In genomic region chr10:79856704-79857451, GRCm38 (mm10) we compare ENCODE assay signal across 8 mouse cellular contexts. TPM values are rescaled to one million over a fixed set of nuclear protein-coding genes. Genes with fewer than 3 reads are reported as not detected.
DNase-seq lines count a peak whose midpoint lies in the region; ATAC-seq and TF ChIP-seq lines count a peak whose summit lies in the region.

No protein-coding gene starts in this region.

- no peak for TF ChIP-seq CTCF in MEL (IDR thresholded peaks at IDR 0.05 in 2 of 3, conservative IDR thresholded peaks at IDR 0.05 in 1 of 3; ENCODE audit: control insufficient read depth in 1 of 3, insufficient read depth in 1 of 3, low read depth in 2 of 3, low read length in 3 of 3, poor library complexity in 1 of 3, severe bottlenecking in 1 of 3)

- no peaks in the 10 kb centered on the region for H3K27me3 ChIP-seq in heart, embryonic 16.5 days (ENCODE audit: control insufficient read depth, insufficient read depth, low read length)
- H3K27me3 ChIP-seq in MEL (ENCODE audit: control insufficient read depth in 1 of 2, insufficient read depth in 2 of 2, low read length in 2 of 2): no peaks in the 10 kb centered on the region
- H3K27me3 ChIP-seq in hindbrain, embryonic 10.5 days (ENCODE audit: insufficient read depth, poor library complexity, severe bottlenecking): no peaks in the 10 kb centered on the region
- H3K27me3 ChIP-seq in midbrain, embryonic 11.5 days (ENCODE audit: control insufficient read depth, insufficient read depth, low read length): no peaks in the 10 kb centered on the region

- peaks cover 73% of the 10 kb centered on the region for H3K79me2 ChIP-seq in MEL (ENCODE audit: control insufficient read depth, insufficient read depth, low read length, poor library complexity)

- peaks cover 54% of the 10 kb centered on the region for H3K4me1 ChIP-seq in heart, embryonic 16.5 days (ENCODE audit: control insufficient read depth, insufficient read depth, low read length)
- H3K4me1 ChIP-seq in MEL (ENCODE audit: control insufficient read depth in 1 of 2, insufficient read depth in 2 of 2, low read length in 2 of 2): peaks cover 2 to 27% of the 10 kb centered on the region in 2 experiments; a peak in 3 of 4 replicates
- peaks cover 64% of the 10 kb centered on the region for H3K4me1 ChIP-seq in hindbrain, embryonic 10.5 days (replicated peaks)
- H3K4me1 ChIP-seq in midbrain, embryonic 11.5 days (ENCODE audit: control insufficient read depth, insufficient read depth, low read length): peaks cover 39% of the 10 kb centered on the region

- TF ChIP-seq RAD21 in MEL (IDR thresholded peaks at IDR 0.05; ENCODE audit: low read depth, low read length): no peak

- H3K4me2 ChIP-seq in heart, embryonic 16.5 days (ENCODE audit: low read depth, low read length): peak overlapping the region; percentile 95
- peak overlapping the region; percentile 97 for H3K4me2 ChIP-seq in midbrain, embryonic 11.5 days

- intact Hi-C loops in heart, postnatal 10 days (cut with DNase I): loop anchor here (5.0 kb wide), 1 partner anchor 285 kb away; the partner anchor contains the start of gene Cbarp

- peak overlapping the region; percentile 100 for H3K9ac ChIP-seq in heart, embryonic 16.5 days (ENCODE audit: low read length)
- peak overlapping the region; percentile 100 for H3K9ac ChIP-seq in MEL (ENCODE audit: control insufficient read depth, low read depth, low read length, poor library complexity, severe bottlenecking)
- H3K9ac ChIP-seq in midbrain, embryonic 11.5 days (ENCODE audit: low read length): peak overlapping the region; percentile 100

- H3K36me3 ChIP-seq in heart, embryonic 16.5 days (ENCODE audit: control insufficient read depth, insufficient read depth): peaks cover 33% of the 10 kb centered on the region
- H3K36me3 ChIP-seq in MEL (ENCODE audit: control insufficient read depth in 1 of 2, insufficient read depth in 2 of 2, low read length in 2 of 2): peaks cover 15 to 27% of the 10 kb centered on the region in 2 experiments
- H3K36me3 ChIP-seq in hindbrain, embryonic 10.5 days: peaks cover 64% of the 10 kb centered on the region
- H3K36me3 ChIP-seq in midbrain, embryonic 11.5 days (ENCODE audit: control insufficient read depth, insufficient read depth, low read length): peaks cover 31% of the 10 kb centered on the region

- H3K9me3 ChIP-seq in heart, embryonic 16.5 days (replicated peaks; ENCODE audit: control insufficient read depth, low read length): no peaks in the 10 kb centered on the region
- H3K9me3 ChIP-seq in MEL (replicated peaks; ENCODE audit: insufficient read depth, low read length): no peaks in the 10 kb centered on the region
- no peaks in the 10 kb centered on the region for H3K9me3 ChIP-seq in hindbrain, embryonic 10.5 days
- H3K9me3 ChIP-seq in midbrain, embryonic 11.5 days (ENCODE audit: control insufficient read depth, low read length): no peaks in the 10 kb centered on the region

- TF ChIP-seq EP300 in MEL (IDR thresholded peaks at IDR 0.05; ENCODE audit: low read depth in 1 of 2, low read length in 2 of 2): no peak

- 14% methylated on average over 7 of the region's 7 CpGs for WGBS in heart, embryonic 16.5 days
- WGBS in hindbrain, embryonic 10.5 days: 74% methylated on average over 7 of the region's 7 CpGs
- WGBS in midbrain, embryonic 11.5 days: 73% methylated on average over 7 of the region's 7 CpGs

- no peak for DNase-seq in heart, postnatal 10 days
- peak; percentile 43 for DNase-seq in MEL (ENCODE audit: low read depth, low spot score)
- DNase-seq in hindbrain, embryonic 10.5 days (ENCODE audit: low spot score): no peak
- no peak for DNase-seq in midbrain, embryonic 11.5 days (ENCODE audit: low spot score, missing footprints)
- DNase-seq in layer of hippocampus, adult 18-20 months (ENCODE audit: low spot score in 2 of 2): no peak
- no peak for DNase-seq in layer of hippocampus, adult 9-10 months (ENCODE audit: low spot score)

- no peak for TF ChIP-seq POLR2A in MEL (IDR thresholded peaks at IDR 0.05; ENCODE audit: control insufficient read depth in 1 of 2, insufficient read depth in 1 of 2, low read depth in 1 of 2, low read length in 2 of 2, poor library complexity in 1 of 2)

- ATAC-seq in heart, embryonic 16.5 days (replicated peaks; ENCODE audit: extremely low read depth, insufficient read depth, low FRiP score): no peak
- no peak for ATAC-seq in midbrain, embryonic 11.5 days (ENCODE audit: low FRiP score)
- ATAC-seq in megakaryocyte-erythroid progenitor cell, adult 5-6 weeks (replicated peaks; ENCODE audit: low FRiP score, low TSS enrichment, poor library complexity, severe bottlenecking): no peak

- peak overlapping the region; percentile 98 for H3K4me3 ChIP-seq in heart, embryonic 16.5 days (ENCODE audit: low read length)
- H3K4me3 ChIP-seq in MEL (ENCODE audit: control insufficient read depth in 1 of 2, insufficient read depth in 1 of 2, low read depth in 2 of 2, low read length in 2 of 2): peak overlapping the region; percentile 77 to 99
- peak overlapping the region; percentile 98 for H3K4me3 ChIP-seq in hindbrain, embryonic 10.5 days
- peak overlapping the region; percentile 100 for H3K4me3 ChIP-seq in midbrain, embryonic 11.5 days (ENCODE audit: low read depth, low read length)

- H3K27ac ChIP-seq in heart, embryonic 16.5 days (ENCODE audit: low read length): peak overlapping the region; percentile 100
- H3K27ac ChIP-seq in MEL (ENCODE audit: control insufficient read depth, low read depth, low read length): peak overlapping the region; percentile 32
- H3K27ac ChIP-seq in hindbrain, embryonic 10.5 days: peak overlapping the region; percentile 100
- no peak overlapping the region for H3K27ac ChIP-seq in midbrain, embryonic 11.5 days (ENCODE audit: low read depth, low read length)

RNA-seq across cellular contexts. Expression of gene Ptbp1, which starts 2.7 kb away (rescaled TPM):
- polyA plus RNA-seq in heart, embryonic 16.5 days (2015; fragmentation: Nextera tagmentation; extraction: Ambion mirVana): 125 and 146 TPM in 2 replicates
- total RNA-seq in heart, postnatal 10 days (2021): 100 to 1,000 TPM; 144 to 145 TPM
- 301 and 316 TPM in 2 replicates for total RNA-seq in MEL (2012; rRNA removed)
- 100 to 1,000 TPM; 329 to 837 TPM for polyA plus RNA-seq in MEL (2012; ENCODE audit: insufficient read depth in 1 of 2, insufficient read length in 2 of 2, low read depth in 1 of 2, low replicate concordance in 2 of 2, missing spikeins in 1 of 2)
- 288 and 338 TPM in 2 replicates for polyA plus RNA-seq in hindbrain, embryonic 10.5 days (2016; fragmentation: Nextera tagmentation; extraction: Ambion mirVana)
- polyA plus RNA-seq in midbrain, embryonic 11.5 days (2014; fragmentation: Nextera tagmentation; extraction: Ambion mirVana): 147 and 176 TPM in 2 replicates
- 10 to 100 TPM; 48.8 to 58.4 TPM for total RNA-seq in layer of hippocampus, adult 18-20 months (2021)
- total RNA-seq in megakaryocyte-erythroid progenitor cell, adult 5-6 weeks (2014; fragmentation: Nextera tagmentation): 423 and 470 TPM in 2 replicates
- total RNA-seq in megakaryocyte-erythroid progenitor cell, adult 5-6 weeks (2017): 149 and 201 TPM in 2 replicates

RNA-seq across cellular contexts. Expression of gene Prtn3, which starts 17.4 kb away (rescaled TPM):
- 1.2 and 1.9 TPM in 2 replicates for polyA plus RNA-seq in heart, embryonic 16.5 days (2015; fragmentation: Nextera tagmentation; extraction: Ambion mirVana)
- under 1 TPM in 1 of 2 experiments, not detected in 1; 0.55 TPM for total RNA-seq in heart, postnatal 10 days (2021)
- 9.1 and 11.2 TPM in 2 replicates for total RNA-seq in MEL (2012; rRNA removed)
- 10 to 100 TPM in 1 of 2 experiments, not detected in 1; 31.5 TPM for polyA plus RNA-seq in MEL (2012; ENCODE audit: insufficient read depth in 1 of 2, insufficient read length in 2 of 2, low read depth in 1 of 2, low replicate concordance in 2 of 2, missing spikeins in 1 of 2)
- polyA plus RNA-seq in hindbrain, embryonic 10.5 days (2016; fragmentation: Nextera tagmentation; extraction: Ambion mirVana): 10.0 and 15.1 TPM in 2 replicates
- 11.9 and 12.1 TPM in 2 replicates for polyA plus RNA-seq in midbrain, embryonic 11.5 days (2014; fragmentation: Nextera tagmentation; extraction: Ambion mirVana)
- 1 to 10 TPM in 1 of 2 experiments, under 1 TPM in 1; 0.94 to 2.0 TPM for total RNA-seq in layer of hippocampus, adult 18-20 months (2021)
- 2.5 and 8.7 TPM in 2 replicates for total RNA-seq in megakaryocyte-erythroid progenitor cell, adult 5-6 weeks (2014; fragmentation: Nextera tagmentation)
- 0.56 and 5.9 TPM in 2 replicates for total RNA-seq in megakaryocyte-erythroid progenitor cell, adult 5-6 weeks (2017)

RNA-seq across cellular contexts. Expression of gene Plppr3, which starts 17.6 kb away (rescaled TPM):
- polyA plus RNA-seq in heart, embryonic 16.5 days (2015; fragmentation: Nextera tagmentation; extraction: Ambion mirVana): 9.1 and 9.8 TPM in 2 replicates
- total RNA-seq in heart, postnatal 10 days (2021): under 1 TPM; 0.53 to 0.89 TPM
- total RNA-seq in MEL (2012; rRNA removed): 0.56 and 0.85 TPM in 2 replicates
- 1 to 10 TPM in 1 of 2 experiments, not detected in 1; 6.2 TPM for polyA plus RNA-seq in MEL (2012; ENCODE audit: insufficient read depth in 1 of 2, insufficient read length in 2 of 2, low read depth in 1 of 2, low replicate concordance in 2 of 2, missing spikeins in 1 of 2)
- polyA plus RNA-seq in hindbrain, embryonic 10.5 days (2016; fragmentation: Nextera tagmentation; extraction: Ambion mirVana): 122 and 205 TPM in 2 replicates
- polyA plus RNA-seq in midbrain, embryonic 11.5 days (2014; fragmentation: Nextera tagmentation; extraction: Ambion mirVana): 112 and 117 TPM in 2 replicates
- 10 to 100 TPM; 30.6 to 34.4 TPM for total RNA-seq in layer of hippocampus, adult 18-20 months (2021)
- total RNA-seq in megakaryocyte-erythroid progenitor cell, adult 5-6 weeks (2014; fragmentation: Nextera tagmentation): not detected in 2 replicates
- total RNA-seq in megakaryocyte-erythroid progenitor cell, adult 5-6 weeks (2017): 5.8 and 15.0 TPM in 2 replicates

RNA-seq across cellular contexts. Expression of gene Elane, which starts 29.2 kb away (rescaled TPM):
- polyA plus RNA-seq in heart, embryonic 16.5 days (2015; fragmentation: Nextera tagmentation; extraction: Ambion mirVana): 0.20 and 1.1 TPM in 2 replicates
- total RNA-seq in heart, postnatal 10 days (2021): not detected
- total RNA-seq in MEL (2012; rRNA removed): not detected in 2 replicates
- polyA plus RNA-seq in MEL (2012; ENCODE audit: insufficient read depth in 1 of 2, insufficient read length in 2 of 2, low read depth in 1 of 2, low replicate concordance in 2 of 2, missing spikeins in 1 of 2): under 1 TPM in 1 of 2 experiments, not detected in 1; 0.07 TPM
- not detected in 2 replicates for polyA plus RNA-seq in hindbrain, embryonic 10.5 days (2016; fragmentation: Nextera tagmentation; extraction: Ambion mirVana)
- polyA plus RNA-seq in midbrain, embryonic 11.5 days (2014; fragmentation: Nextera tagmentation; extraction: Ambion mirVana): 0.18 TPM in 1 of 2 replicates, not detected in the other
- not detected for total RNA-seq in layer of hippocampus, adult 18-20 months (2021)
- 10.5 TPM in 1 of 2 replicates, not detected in the other for total RNA-seq in megakaryocyte-erythroid progenitor cell, adult 5-6 weeks (2014; fragmentation: Nextera tagmentation)
- 0.23 and 1.3 TPM in 2 replicates for total RNA-seq in megakaryocyte-erythroid progenitor cell, adult 5-6 weeks (2017)

RNA-seq across cellular contexts. Expression of gene Cfd, which starts 33.8 kb away (rescaled TPM):
- not detected in 2 replicates for polyA plus RNA-seq in heart, embryonic 16.5 days (2015; fragmentation: Nextera tagmentation; extraction: Ambion mirVana)
- total RNA-seq in heart, postnatal 10 days (2021): 10 to 100 TPM in 1 of 2 experiments, 1 to 10 TPM in 1; 3.2 to 12.0 TPM
- not detected in 2 replicates for total RNA-seq in MEL (2012; rRNA removed)
- polyA plus RNA-seq in MEL (2012; ENCODE audit: insufficient read depth in 1 of 2, insufficient read length in 2 of 2, low read depth in 1 of 2, low replicate concordance in 2 of 2, missing spikeins in 1 of 2): under 1 TPM in 1 of 2 experiments, not detected in 1; 0.21 TPM
- polyA plus RNA-seq in hindbrain, embryonic 10.5 days (2016; fragmentation: Nextera tagmentation; extraction: Ambion mirVana): not detected in 2 replicates
- polyA plus RNA-seq in midbrain, embryonic 11.5 days (2014; fragmentation: Nextera tagmentation; extraction: Ambion mirVana): not detected in 2 replicates
- total RNA-seq in layer of hippocampus, adult 18-20 months (2021): not detected
- total RNA-seq in megakaryocyte-erythroid progenitor cell, adult 5-6 weeks (2014; fragmentation: Nextera tagmentation): not detected in 2 replicates
- not detected in 2 replicates for total RNA-seq in megakaryocyte-erythroid progenitor cell, adult 5-6 weeks (2017)
